Mouse (Mus musculus): ENCODE data around the gene Wdr89. TPM values are rescaled to one million over a fixed set of nuclear protein-coding genes. Genes with fewer than 3 reads are reported as not detected.
A peak's percentile ranks its signal among the peaks of the same experiment; 100 is the strongest.
"Not testable (repeated sequence)": the region's sequence is repeated elsewhere in the genome, so short reads cannot be mapped to it uniquely, and the experiment has no call there.

Gene Wdr89
- polyA plus RNA-seq, 1 experiment = not detected

DNA sequence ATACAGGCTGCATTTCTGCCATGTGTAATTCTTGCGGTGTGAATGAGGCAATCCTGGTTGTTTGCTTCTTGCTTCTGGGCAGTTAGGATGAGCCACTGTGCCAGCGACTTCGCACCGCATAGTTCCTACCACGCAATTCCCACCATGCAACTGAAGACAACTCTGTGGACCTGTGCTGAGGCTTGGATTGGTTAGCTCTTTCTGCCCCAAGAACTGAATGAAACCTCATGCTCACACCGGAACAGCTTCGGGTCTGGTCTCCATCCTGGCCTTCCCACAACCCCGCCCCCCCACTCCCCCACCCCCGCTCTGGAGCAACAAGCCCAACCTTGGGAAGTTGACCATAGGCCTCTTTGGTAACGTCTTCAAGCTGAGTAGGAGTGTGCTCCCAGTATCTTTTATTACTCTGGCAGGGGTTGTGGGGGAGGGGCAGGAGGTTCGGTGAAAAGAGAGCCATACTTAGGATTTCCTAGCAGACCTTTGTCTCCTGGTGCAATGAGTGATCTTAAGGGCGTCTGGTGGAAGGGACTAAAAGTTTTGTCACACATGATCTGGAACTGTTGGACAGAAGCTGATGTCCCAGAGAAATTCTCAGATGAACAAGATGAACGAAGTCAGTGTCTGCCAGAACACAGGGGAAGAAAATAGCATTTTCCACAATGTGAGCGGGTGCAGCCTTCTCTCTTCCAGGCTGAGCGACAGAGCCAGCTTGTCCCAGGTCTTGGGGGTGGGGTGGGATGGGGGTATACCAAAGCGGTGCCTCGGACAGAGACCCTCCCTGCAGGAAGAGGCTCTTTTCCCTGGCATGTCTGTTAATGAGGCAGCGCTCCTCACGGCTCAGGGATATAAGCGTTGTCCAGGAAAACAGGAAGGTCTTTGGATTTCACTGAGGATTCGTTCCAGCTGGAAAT lies 32.1 kb upstream of the Wdr89 start:
- TF ChIP-seq CTCF (IDR thresholded peaks at IDR 0.05; ENCODE audit: insufficient read depth, low read depth, low read length) = no peak
- no peak overlapping the region for H3K27ac ChIP-seq (ENCODE audit: insufficient read depth, low read depth, low read length)
- H3K4me3 ChIP-seq (ENCODE audit: insufficient read depth, low read depth, low read length) = 0 out of 2 replicates have a peak overlapping the region, but pooled peaks have one; percentile 4
- H3K4me1 ChIP-seq (ENCODE audit: control insufficient read depth, insufficient read depth, low read length) = peaks cover 9% of the 10 kb centered on the region; the same call in 1 of the 2 replicates
- 38% methylated on average over 21 of the region's 21 CpGs for WGBS

- Histone ChIP-seq H3K4me3 (ENCODE audit: insufficient read depth, low read depth, low read length) (no peak overlapping the region), H3K27ac (ENCODE audit: insufficient read depth, low read depth, low read length) (no peak overlapping the region), H3K4me1 (ENCODE audit: control insufficient read depth, insufficient read depth, low read length) (peaks cover 9% of the 10 kb centered on the region; the same call in 1 of the 2 replicates)
- TF ChIP-seq CTCF (IDR thresholded peaks at IDR 0.05; ENCODE audit: insufficient read depth, low read depth, low read length) (no peak), POLR2A (IDR thresholded peaks at IDR 0.05; ENCODE audit: insufficient read depth, low read depth, low read length) (no peak)
- 95% methylated on average over 3 of the region's 3 CpGs for WGBS
Observed at GRCm38 (mm10) chr12:75698692-75699091, 29.4 kb upstream of the Wdr89 start.

GRCm38 (mm10) chr12:75695845-75696244 lies 26.5 kb upstream of the Wdr89 start:
- not testable (repeated sequence) for H3K4me1 ChIP-seq (ENCODE audit: control insufficient read depth, insufficient read depth, low read length); H3K27ac ChIP-seq (ENCODE audit: insufficient read depth, low read depth, low read length); H3K4me3 ChIP-seq (ENCODE audit: insufficient read depth, low read depth, low read length)
- WGBS = 86% methylated on average over 1 of the region's 1 CpGs

GRCm38 (mm10) chr12:75689003-75689402 lies 19.7 kb upstream of the Wdr89 start:
- no peak overlapping the region for H3K4me3 ChIP-seq (ENCODE audit: insufficient read depth, low read depth, low read length)
- 93% methylated on average over 2 of the region's 2 CpGs for WGBS
- no peaks in the 10 kb centered on the region for H3K4me1 ChIP-seq (ENCODE audit: control insufficient read depth, insufficient read depth, low read length)
- H3K27ac ChIP-seq (ENCODE audit: insufficient read depth, low read depth, low read length) = no peak overlapping the region
- no peak for TF ChIP-seq POLR2A (IDR thresholded peaks at IDR 0.05; ENCODE audit: insufficient read depth, low read depth, low read length)
- no peak for TF ChIP-seq CTCF (IDR thresholded peaks at IDR 0.05; ENCODE audit: insufficient read depth, low read depth, low read length)

DNA sequence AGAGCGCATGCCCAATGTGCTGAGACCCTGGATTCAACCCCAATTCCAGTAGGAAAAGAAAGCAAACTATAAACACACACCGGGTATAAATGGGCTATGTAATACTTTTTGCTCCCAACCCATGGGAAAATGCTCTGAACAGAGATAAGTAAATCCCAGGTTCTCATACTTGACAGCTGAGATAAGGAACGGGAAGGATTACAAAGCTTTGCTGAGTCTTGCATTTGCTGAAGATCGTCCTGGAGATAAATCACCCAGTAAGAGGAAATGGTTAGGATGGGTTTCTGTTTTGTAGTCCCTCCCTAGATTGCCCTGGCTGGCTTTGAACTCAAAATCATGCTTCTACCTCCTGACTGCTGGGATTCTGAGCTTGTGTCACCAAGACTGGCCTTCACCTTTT lies 18.0 kb upstream of the Wdr89 start:
- no peak overlapping the region for H3K27ac ChIP-seq (ENCODE audit: insufficient read depth, low read depth, low read length)
- no peaks in the 10 kb centered on the region for H3K4me1 ChIP-seq (ENCODE audit: control insufficient read depth, insufficient read depth, low read length)
- no peak overlapping the region for H3K4me3 ChIP-seq (ENCODE audit: insufficient read depth, low read depth, low read length)
- WGBS = 85% methylated on average over 4 of the region's 4 CpGs
- TF ChIP-seq POLR2A (IDR thresholded peaks at IDR 0.05; ENCODE audit: insufficient read depth, low read depth, low read length) (no peak), CTCF (IDR thresholded peaks at IDR 0.05; ENCODE audit: insufficient read depth, low read depth, low read length) (no peak)

GRCm38 (mm10) chr12:75684026-75684425 lies 14.7 kb upstream of the Wdr89 start:
- 82% methylated on average over 4 of the region's 4 CpGs for WGBS
- H3K27ac ChIP-seq (ENCODE audit: insufficient read depth, low read depth, low read length); H3K4me1 ChIP-seq (ENCODE audit: control insufficient read depth, insufficient read depth, low read length); H3K4me3 ChIP-seq (ENCODE audit: insufficient read depth, low read depth, low read length): not testable (repeated sequence)

DNA sequence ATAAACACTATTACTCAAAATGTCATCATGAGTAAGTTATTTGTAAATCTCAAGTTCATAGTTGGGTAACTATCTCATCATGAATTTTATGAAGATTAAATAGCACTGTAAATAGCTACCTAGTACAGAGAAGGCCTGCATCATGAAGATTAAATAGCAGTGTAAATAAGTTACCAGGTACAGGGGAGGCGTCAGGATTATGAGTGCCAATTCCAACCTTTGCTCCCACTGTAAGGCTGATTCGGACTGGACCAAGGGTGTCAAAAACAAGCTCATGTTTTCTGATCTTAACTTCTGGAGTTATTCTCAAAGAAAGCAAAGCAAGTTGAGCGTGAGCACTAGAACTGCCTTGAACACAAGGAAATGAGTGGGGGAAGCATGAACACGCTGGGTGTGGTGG lies 14.3 kb upstream of the Wdr89 start:
- H3K4me3 ChIP-seq (ENCODE audit: insufficient read depth, low read depth, low read length) = no peak overlapping the region

GRCm38 (mm10) chr12:75682842-75683241 lies 13.5 kb upstream of the Wdr89 start:
- 49% methylated on average over 2 of the region's 2 CpGs for WGBS
- Histone ChIP-seq H3K4me3 (ENCODE audit: insufficient read depth, low read depth, low read length) (no peak overlapping the region), H3K4me1 (ENCODE audit: control insufficient read depth, insufficient read depth, low read length) (no peaks in the 10 kb centered on the region), H3K27ac (ENCODE audit: insufficient read depth, low read depth, low read length) (no peak overlapping the region)
- no peak for TF ChIP-seq CTCF (IDR thresholded peaks at IDR 0.05; ENCODE audit: insufficient read depth, low read depth, low read length)
- no peak for TF ChIP-seq POLR2A (IDR thresholded peaks at IDR 0.05; ENCODE audit: insufficient read depth, low read depth, low read length)

More for the DNA sequence above, 14.3 kb upstream of the Wdr89 start:
- H3K27ac ChIP-seq (ENCODE audit: insufficient read depth, low read depth, low read length) = no peak overlapping the region
- 93% methylated on average over 4 of the region's 4 CpGs for WGBS
- no peaks in the 10 kb centered on the region for H3K4me1 ChIP-seq (ENCODE audit: control insufficient read depth, insufficient read depth, low read length)
- TF ChIP-seq CTCF (IDR thresholded peaks at IDR 0.05; ENCODE audit: insufficient read depth, low read depth, low read length) = no peak
- TF ChIP-seq POLR2A (IDR thresholded peaks at IDR 0.05; ENCODE audit: insufficient read depth, low read depth, low read length) = no peak

DNA sequence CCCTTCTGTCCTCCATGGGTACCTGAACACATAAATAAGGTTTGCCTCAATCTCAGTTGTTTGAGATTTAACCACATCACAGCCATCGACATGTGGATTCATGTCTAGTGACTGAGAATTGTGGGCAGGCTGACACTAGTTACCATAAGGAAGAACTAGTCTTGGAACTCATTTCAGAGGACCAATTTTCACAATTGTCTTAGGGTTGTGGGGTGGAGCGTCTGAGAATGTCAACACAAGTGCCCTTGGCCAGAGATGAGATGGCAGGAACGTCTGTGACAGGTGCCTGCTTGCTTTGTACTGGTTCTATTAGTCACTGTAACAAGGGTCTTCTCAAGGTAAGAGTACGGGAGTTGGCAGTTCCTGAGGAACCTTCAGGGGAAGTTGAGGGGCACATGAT lies 11.8 kb upstream of the Wdr89 start:
- H3K27ac ChIP-seq (ENCODE audit: insufficient read depth, low read depth, low read length) = no peak overlapping the region
- 87% methylated on average over 4 of the region's 4 CpGs for WGBS
- TF ChIP-seq POLR2A (IDR thresholded peaks at IDR 0.05; ENCODE audit: insufficient read depth, low read depth, low read length) = no peak
- no peak for TF ChIP-seq CTCF (IDR thresholded peaks at IDR 0.05; ENCODE audit: insufficient read depth, low read depth, low read length)
- no peaks in the 10 kb centered on the region for H3K4me1 ChIP-seq (ENCODE audit: control insufficient read depth, insufficient read depth, low read length)
- no peak overlapping the region for H3K4me3 ChIP-seq (ENCODE audit: insufficient read depth, low read depth, low read length)

GRCm38 (mm10) chr12:75678393-75678792 lies 9.1 kb upstream of the Wdr89 start:
- no peak for TF ChIP-seq POLR2A (IDR thresholded peaks at IDR 0.05; ENCODE audit: insufficient read depth, low read depth, low read length)
- WGBS = 90% methylated on average over 4 of the region's 4 CpGs

More at GRCm38 (mm10) chr12:75678393-75678792, 9.1 kb upstream of the Wdr89 start:
- Histone ChIP-seq H3K27ac (ENCODE audit: insufficient read depth, low read depth, low read length) (no peak overlapping the region), H3K4me3 (ENCODE audit: insufficient read depth, low read depth, low read length) (no peak overlapping the region), H3K4me1 (ENCODE audit: control insufficient read depth, insufficient read depth, low read length) (no peaks in the 10 kb centered on the region)

All from olfactory bulb, adult 2 months (tissue).